Mouse (Mus musculus) intestine, embryonic 14.5 days (tissue): ENCODE measurements around the gene Rnf180. TPM values are rescaled to one million over a fixed set of nuclear protein-coding genes. Genes with fewer than 3 reads are reported as not detected.

Source experiments
- ATAC-seq: fragments of 200-750 bp; cut with Nextera tagmentation; replicated peaks from 2 replicates; pipeline ENCODE4 v1.8.0; 2017; ENCODE audit warnings: low read depth, moderate number of reproducible peaks, moderate TSS enrichment, moderate library complexity; ENCODE audit not compliant: low FRiP score, low TSS enrichment
- DNase-seq: peaks from one replicate; pipeline ENCODE4 v3.0.0-alpha.2; 2018; ENCODE audit warnings: low spot score
- H3K27ac ChIP-seq: fragments of 300-500 bp; sonication (generic); 2 replicates; pipeline ENCODE4 v1.5.1; 2014; ENCODE audit warnings: low read depth, mild to moderate bottlenecking, control low read depth
- H3K27me3 ChIP-seq: fragments of 300-500 bp; sonication (generic); replicated peaks from 2 replicates; pipeline ENCODE4 v1.6.1; 2014; ENCODE audit warnings: low read length, control low read depth; ENCODE audit not compliant: control insufficient read depth, insufficient read depth
- H3K36me3 ChIP-seq: fragments of 300-500 bp; sonication (generic); 2 replicates; pipeline ENCODE4 v1.6.1; 2014; ENCODE audit warnings: low read length, control low read depth; ENCODE audit not compliant: control insufficient read depth, insufficient read depth
- H3K4me1 ChIP-seq: fragments of 300-500 bp; sonication (generic); replicated peaks from 2 replicates; pipeline ENCODE4 v1.6.1; 2014; ENCODE audit warnings: low read length, control low read depth, mixed read lengths; ENCODE audit not compliant: control insufficient read depth, insufficient read depth
- H3K4me2 ChIP-seq: fragments of 300-500 bp; sonication (generic); 2 replicates; pipeline ENCODE4 v1.6.1; 2014; ENCODE audit warnings: low read length
- H3K4me3 ChIP-seq: fragments of 300-500 bp; sonication (generic); 2 replicates; pipeline ENCODE4 v1.5.1; 2014; ENCODE audit warnings: low read depth, low read length, control low read depth, mixed read lengths
- H3K9ac ChIP-seq: fragments of 300-500 bp; sonication (generic); 2 replicates; pipeline ENCODE4 v1.6.1; 2014; ENCODE audit warnings: mild to moderate bottlenecking, low read length
- H3K9me3 ChIP-seq: fragments of 300-500 bp; sonication (generic); 2 replicates; pipeline ENCODE4 v1.6.1; 2016; ENCODE audit warnings: low read length, control low read depth; ENCODE audit not compliant: control insufficient read depth
- WGBS: fragments of 180-500 bp; shearing (Covaris S2); extraction: QIAGEN DNeasy Blood & Tissue Kit; methylation state at CpG from one replicate; pipeline ENCODE4 v1.1.7; 2014; 5-methylcytosine and 5-hydroxymethylcytosine counted together
- polyA plus RNA-seq: library from polyadenylated mRNA; unstranded; fragments of >200 nt; fragmentation: Nextera tagmentation; extraction: Ambion mirVana; gene quantifications from 2 replicates; pipeline ENCODE4 v1.2.1, GENCODE M21; 2014

Rnf180 gene
- polyA plus RNA-seq, 1 experiment from 2014 or later = 4.5 TPM

- ATAC-seq (no peak), DNase-seq (no peak)
- H3K9me3 ChIP-seq = no peaks in the 10 kb centered on the region
- WGBS = 71% methylated on average over 10 of the region's 10 CpGs
- no peak overlapping the region for H3K4me2 ChIP-seq
- H3K4me3 ChIP-seq = no peak overlapping the region
- H3K27me3 ChIP-seq = no peaks in the 10 kb centered on the region
- H3K36me3 ChIP-seq = no peaks in the 10 kb centered on the region
- H3K4me1 ChIP-seq = no peaks in the 10 kb centered on the region
- H3K9ac ChIP-seq = no peak overlapping the region
- H3K27ac ChIP-seq = no peak overlapping the region
Measured at GRCm38 (mm10) chr13:105224048-105224447, 70.6 kb downstream of the Rnf180 start.

GRCm38 (mm10) chr13:105223147-105223546, 71.5 kb downstream of the Rnf180 start:
- 79% methylated on average over 3 of the region's 3 CpGs for WGBS
- no peak for ATAC-seq

GRCm38 (mm10) chr13:105222016-105222725, 72.4 kb downstream of the Rnf180 start:
- DNase-seq = no peak
- Histone ChIP-seq H3K4me2 (no peak overlapping the region), H3K36me3 (no peaks in the 10 kb centered on the region), H3K4me1 (no peaks in the 10 kb centered on the region), H3K9ac (no peak overlapping the region), H3K27me3 (no peaks in the 10 kb centered on the region), H3K27ac (no peak overlapping the region), H3K9me3 (no peaks in the 10 kb centered on the region), H3K4me3 (no peak overlapping the region)
- 85% methylated on average over 5 of the region's 5 CpGs for WGBS
- ATAC-seq = no peak

More at GRCm38 (mm10) chr13:105223147-105223546, 71.5 kb downstream of the Rnf180 start:
- Histone ChIP-seq H3K9me3 (no peaks in the 10 kb centered on the region), H3K27me3 (no peaks in the 10 kb centered on the region), H3K4me3 (no peak overlapping the region), H3K9ac (no peak overlapping the region), H3K4me1 (no peaks in the 10 kb centered on the region), H3K4me2 (no peak overlapping the region), H3K27ac (no peak overlapping the region), H3K36me3 (no peaks in the 10 kb centered on the region)
- DNase-seq = no peak

GRCm38 (mm10) chr13:105210746-105211145, 83.9 kb downstream of the Rnf180 start:
- Histone ChIP-seq H3K4me3 (no peak overlapping the region), H3K4me1 (no peaks in the 10 kb centered on the region), H3K27ac (no peak overlapping the region), H3K27me3 (no peaks in the 10 kb centered on the region), H3K9me3 (no peaks in the 10 kb centered on the region), H3K36me3 (no peaks in the 10 kb centered on the region), H3K9ac (no peak overlapping the region), H3K4me2 (no peak overlapping the region)
- no peak for DNase-seq
- ATAC-seq = no peak
- WGBS = 78% methylated on average over 3 of the region's 3 CpGs

- H3K4me3 ChIP-seq = no peak overlapping the region
- WGBS = 79% methylated on average over 3 of the region's 3 CpGs
- no peaks in the 10 kb centered on the region for H3K27me3 ChIP-seq
- no peaks in the 10 kb centered on the region for H3K4me1 ChIP-seq
- no peak for DNase-seq
- ATAC-seq = no peak
- H3K9me3 ChIP-seq = no peaks in the 10 kb centered on the region
- H3K9ac ChIP-seq = no peak overlapping the region
- no peaks in the 10 kb centered on the region for H3K36me3 ChIP-seq
- H3K27ac ChIP-seq = no peak overlapping the region
- no peak overlapping the region for H3K4me2 ChIP-seq
Measured at GRCm38 (mm10) chr13:105203851-105204250, 90.8 kb downstream of the Rnf180 start.

- Histone ChIP-seq H3K4me1 (no peaks in the 10 kb centered on the region), H3K27ac (no peak overlapping the region), H3K9me3 (no peaks in the 10 kb centered on the region), H3K27me3 (no peaks in the 10 kb centered on the region), H3K36me3 (no peaks in the 10 kb centered on the region), H3K4me3 (no peak overlapping the region), H3K9ac (no peak overlapping the region), H3K4me2 (no peak overlapping the region)
- 62% methylated on average over 3 of the region's 3 CpGs for WGBS
- no peak for DNase-seq
- ATAC-seq = no peak
Measured at GRCm38 (mm10) chr13:105198658-105199057, 96.0 kb downstream of the Rnf180 start.

- Histone ChIP-seq H3K9me3 (no peaks in the 10 kb centered on the region), H3K9ac (no peak overlapping the region), H3K4me2 (no peak overlapping the region), H3K4me3 (no peak overlapping the region), H3K4me1 (no peaks in the 10 kb centered on the region), H3K36me3 (no peaks in the 10 kb centered on the region), H3K27me3 (no peaks in the 10 kb centered on the region), H3K27ac (no peak overlapping the region)
- ATAC-seq (no peak), DNase-seq (no peak)
- WGBS = 38% methylated on average over 3 of the region's 3 CpGs
Measured at GRCm38 (mm10) chr13:105198028-105198427, 96.6 kb downstream of the Rnf180 start.

GRCm38 (mm10) chr13:105193583-105193982, 101.0 kb downstream of the Rnf180 start:
- H3K27ac ChIP-seq = no peak overlapping the region
- 76% methylated on average over 7 of the region's 7 CpGs for WGBS
- H3K27me3 ChIP-seq = no peaks in the 10 kb centered on the region
- DNase-seq (no peak), ATAC-seq (no peak)
- H3K36me3 ChIP-seq = no peaks in the 10 kb centered on the region
- no peaks in the 10 kb centered on the region for H3K4me1 ChIP-seq
- H3K9me3 ChIP-seq = no peaks in the 10 kb centered on the region
- no peak overlapping the region for H3K4me2 ChIP-seq
- H3K9ac ChIP-seq = no peak overlapping the region
- no peak overlapping the region for H3K4me3 ChIP-seq

- DNase-seq = no peak
- WGBS = 89% methylated on average over 7 of the region's 7 CpGs
- no peaks in the 10 kb centered on the region for H3K9me3 ChIP-seq
- H3K27me3 ChIP-seq = no peaks in the 10 kb centered on the region
- no peaks in the 10 kb centered on the region for H3K36me3 ChIP-seq
- H3K27ac ChIP-seq = no peak overlapping the region
- H3K9ac ChIP-seq = no peak overlapping the region
- no peak for ATAC-seq
- H3K4me2 ChIP-seq = no peak overlapping the region
- no peak overlapping the region for H3K4me3 ChIP-seq
- H3K4me1 ChIP-seq = no peaks in the 10 kb centered on the region
Measured at GRCm38 (mm10) chr13:105188730-105189129, 105.9 kb downstream of the Rnf180 start.
